Mouse (Mus musculus): ENCODE results near the gene Sh3gl2. TPM values are rescaled to one million over a fixed set of nuclear protein-coding genes. Genes with fewer than 3 reads are reported as not detected.

The Sh3gl2 gene
- 57.7 and 63.2 TPM in 2 replicates for polyA plus RNA-seq (2015; fragmentation: Nextera tagmentation; extraction: Ambion mirVana)

GRCm38 (mm10) chr4:85205071-85205635, at the start of gene Sh3gl2:
TSS of gene Sh3gl2 (plus strand) at chr4:85205126.
- peaks cover 25% of the 10 kb centered on the region for H3K27me3 ChIP-seq
- peak within 1 kb of the TSS; percentile 94 for H3K9ac ChIP-seq
- peaks cover 8% of the 10 kb centered on the region for H3K4me1 ChIP-seq (replicated peaks)
- no peaks in the 10 kb centered on the region for H3K9me3 ChIP-seq
- H3K4me2 ChIP-seq: peak within 1 kb of the TSS; percentile 89
- under 1% methylated on average over 48 of the region's 48 CpGs for WGBS
- peak; percentile 94 for ATAC-seq (ENCODE audit: low FRiP score)
- H3K4me3 ChIP-seq: peak within 1 kb of the TSS; percentile 83
- H3K36me3 ChIP-seq: no peaks in the 10 kb centered on the region
- H3K27ac ChIP-seq: peak within 1 kb of the TSS; percentile 92

GRCm38 (mm10) chr4:85161156-85161555, 43.8 kb upstream of the Sh3gl2 start:
- no peak overlapping the region for H3K4me2 ChIP-seq
- H3K4me3 ChIP-seq: no peak overlapping the region
- H3K36me3 ChIP-seq: no peaks in the 10 kb centered on the region
- ATAC-seq (ENCODE audit: low FRiP score): no peak
- H3K9ac ChIP-seq: no peak overlapping the region
- no peaks in the 10 kb centered on the region for H3K9me3 ChIP-seq
- 65% methylated on average over 4 of the region's 4 CpGs for WGBS
- peaks cover 3% of the 10 kb centered on the region; the same call in 1 of the 2 replicates for H3K4me1 ChIP-seq (replicated peaks)
- 0 out of 2 replicates have a peak, but pooled peaks cover 2% of the 10 kb centered on the region for H3K27me3 ChIP-seq
- no peak overlapping the region for H3K27ac ChIP-seq

GRCm38 (mm10) chr4:85162468-85163312, 42.2 kb upstream of the Sh3gl2 start:
- H3K36me3 ChIP-seq: no peaks in the 10 kb centered on the region
- no peak overlapping the region for H3K4me3 ChIP-seq
- H3K27me3 ChIP-seq: 0 out of 2 replicates have a peak, but pooled peaks cover 2% of the 10 kb centered on the region
- H3K27ac ChIP-seq: no peak overlapping the region
- H3K4me1 ChIP-seq (replicated peaks): peaks cover 3% of the 10 kb centered on the region; the same call in 1 of the 2 replicates
- no peaks in the 10 kb centered on the region for H3K9me3 ChIP-seq
- WGBS: 21% methylated on average over 27 of the region's 27 CpGs
- H3K9ac ChIP-seq: peak overlapping the region; percentile 36; the same call in 1 of the 2 replicates
- peak; percentile 91 for ATAC-seq (ENCODE audit: low FRiP score)
- peak overlapping the region; percentile 25; the same call in 1 of the 2 replicates for H3K4me2 ChIP-seq

GRCm38 (mm10) chr4:85163313-85163615, 41.7 kb upstream of the Sh3gl2 start:
- 66% methylated on average over 2 of the region's 2 CpGs for WGBS
- Histone ChIP-seq H3K36me3 (no peaks in the 10 kb centered on the region), H3K27ac (no peak overlapping the region), H3K9me3 (no peaks in the 10 kb centered on the region), H3K4me1 (replicated peaks) (peaks cover 3% of the 10 kb centered on the region; the same call in 1 of the 2 replicates), H3K4me2 (no peak overlapping the region), H3K4me3 (no peak overlapping the region), H3K9ac (no peak overlapping the region), H3K27me3 (0 out of 2 replicates have a peak, but pooled peaks cover 2% of the 10 kb centered on the region)
- peak; percentile 76; the same call in 1 of the 2 replicates for ATAC-seq (ENCODE audit: low FRiP score)

- no peaks in the 10 kb centered on the region for H3K36me3 ChIP-seq
- H3K9ac ChIP-seq: no peak overlapping the region
- H3K4me2 ChIP-seq: no peak overlapping the region
- H3K4me1 ChIP-seq (replicated peaks): peaks cover under 1% of the 10 kb centered on the region; the same call in 1 of the 2 replicates
- ATAC-seq (ENCODE audit: low FRiP score): no peak
- no peak overlapping the region for H3K4me3 ChIP-seq
- WGBS: 93% methylated on average over 12 of the region's 12 CpGs
- no peak overlapping the region for H3K27ac ChIP-seq
- no peaks in the 10 kb centered on the region for H3K9me3 ChIP-seq
- no peaks in the 10 kb centered on the region for H3K27me3 ChIP-seq
Measured at GRCm38 (mm10) chr4:85168001-85168400, 36.9 kb upstream of the Sh3gl2 start.

GRCm38 (mm10) chr4:85175466-85175865, 29.5 kb upstream of the Sh3gl2 start:
- no peaks in the 10 kb centered on the region for H3K27me3 ChIP-seq
- WGBS: 91% methylated on average over 4 of the region's 4 CpGs
- H3K4me2 ChIP-seq: no peak overlapping the region
- no peak for ATAC-seq (ENCODE audit: low FRiP score)
- no peak overlapping the region for H3K9ac ChIP-seq
- H3K9me3 ChIP-seq: no peaks in the 10 kb centered on the region
- no peak overlapping the region for H3K27ac ChIP-seq
- H3K4me1 ChIP-seq (replicated peaks): no peaks in the 10 kb centered on the region
- H3K36me3 ChIP-seq: no peaks in the 10 kb centered on the region
- H3K4me3 ChIP-seq: no peak overlapping the region

- no peaks in the 10 kb centered on the region for H3K36me3 ChIP-seq
- H3K27ac ChIP-seq: no peak overlapping the region; the same call in 1 of the 2 replicates
- no peak overlapping the region for H3K4me3 ChIP-seq
- H3K9me3 ChIP-seq: no peaks in the 10 kb centered on the region
- no peaks in the 10 kb centered on the region for H3K27me3 ChIP-seq
- 81% methylated on average over 9 of the region's 9 CpGs for WGBS
- no peak for ATAC-seq (ENCODE audit: low FRiP score)
- H3K9ac ChIP-seq: no peak overlapping the region
- H3K4me2 ChIP-seq: no peak overlapping the region
- H3K4me1 ChIP-seq (replicated peaks): no peaks in the 10 kb centered on the region
Measured at GRCm38 (mm10) chr4:85178394-85179051, 26.4 kb upstream of the Sh3gl2 start.

GRCm38 (mm10) chr4:85186011-85186410, 18.9 kb upstream of the Sh3gl2 start:
- no peak overlapping the region for H3K4me3 ChIP-seq
- H3K9me3 ChIP-seq: no peaks in the 10 kb centered on the region
- no peaks in the 10 kb centered on the region for H3K36me3 ChIP-seq
- H3K4me2 ChIP-seq: no peak overlapping the region
- H3K9ac ChIP-seq: no peak overlapping the region
- no peaks in the 10 kb centered on the region for H3K27me3 ChIP-seq
- 54% methylated on average over 4 of the region's 4 CpGs for WGBS
- ATAC-seq (ENCODE audit: low FRiP score): no peak
- no peaks in the 10 kb centered on the region for H3K4me1 ChIP-seq (replicated peaks)
- no peak overlapping the region for H3K27ac ChIP-seq

- no peaks in the 10 kb centered on the region for H3K9me3 ChIP-seq
- no peak overlapping the region for H3K4me3 ChIP-seq
- no peak overlapping the region for H3K27ac ChIP-seq
- H3K36me3 ChIP-seq: no peaks in the 10 kb centered on the region
- 78% methylated on average over 4 of the region's 4 CpGs for WGBS
- no peak overlapping the region for H3K9ac ChIP-seq
- H3K27me3 ChIP-seq: 0 out of 2 replicates have a peak, but pooled peaks cover 5% of the 10 kb centered on the region
- ATAC-seq (ENCODE audit: low FRiP score): no peak
- H3K4me1 ChIP-seq (replicated peaks): no peaks in the 10 kb centered on the region
- no peak overlapping the region for H3K4me2 ChIP-seq
Measured at GRCm38 (mm10) chr4:85196201-85196600, 8.7 kb upstream of the Sh3gl2 start.

- H3K27me3 ChIP-seq: peaks cover 18% of the 10 kb centered on the region
Measured at GRCm38 (mm10) chr4:85198431-85198830, 6.5 kb upstream of the Sh3gl2 start.

GRCm38 (mm10) chr4:85202582-85202981, 2.3 kb upstream of the Sh3gl2 start:
- ATAC-seq (ENCODE audit: low FRiP score): no peak

More at GRCm38 (mm10) chr4:85198431-85198830, 6.5 kb upstream of the Sh3gl2 start:
- H3K27ac ChIP-seq: no peak overlapping the region
- no peak for ATAC-seq (ENCODE audit: low FRiP score)
- H3K4me1 ChIP-seq (replicated peaks): no peaks in the 10 kb centered on the region
- no peak overlapping the region for H3K4me3 ChIP-seq
- H3K9ac ChIP-seq: no peak overlapping the region
- 87% methylated on average over 9 of the region's 9 CpGs for WGBS
- H3K9me3 ChIP-seq: no peaks in the 10 kb centered on the region
- no peaks in the 10 kb centered on the region for H3K36me3 ChIP-seq
- H3K4me2 ChIP-seq: no peak overlapping the region

GRCm38 (mm10) chr4:85205636-85206211, 798 bp downstream of the Sh3gl2 start:
- Histone ChIP-seq H3K4me3 (peak overlapping the region; percentile 83), H3K9ac (peak overlapping the region; percentile 94), H3K27me3 (peaks cover 24% of the 10 kb centered on the region), H3K4me2 (peak overlapping the region; percentile 89), H3K4me1 (replicated peaks) (peaks cover 8% of the 10 kb centered on the region), H3K9me3 (no peaks in the 10 kb centered on the region), H3K27ac (peak overlapping the region; percentile 92), H3K36me3 (no peaks in the 10 kb centered on the region)
- under 1% methylated on average over 42 of the region's 43 CpGs for WGBS
- peak; percentile 91 for ATAC-seq (ENCODE audit: low FRiP score)

More at GRCm38 (mm10) chr4:85202582-85202981, 2.3 kb upstream of the Sh3gl2 start:
- H3K9ac ChIP-seq: no peak overlapping the region
- H3K27ac ChIP-seq: no peak overlapping the region
- H3K27me3 ChIP-seq: peaks cover 29% of the 10 kb centered on the region
- H3K4me3 ChIP-seq: no peak overlapping the region
- WGBS: 83% methylated on average over 7 of the region's 7 CpGs
- no peak overlapping the region for H3K4me2 ChIP-seq
- no peaks in the 10 kb centered on the region for H3K36me3 ChIP-seq
- H3K4me1 ChIP-seq (replicated peaks): peaks cover 8% of the 10 kb centered on the region
- H3K9me3 ChIP-seq: no peaks in the 10 kb centered on the region
